Mouse (Mus musculus) G1E (cell line): ENCODE measurements at regions not wholly inside any gene's neighbourhood (a gene's known extent, or its start where the extent isn't known, plus 50 kb on each side); places are given as distances from the start of the nearest gene placed in this dataset.
A peak's percentile ranks its signal among the peaks of the same experiment; 100 is the strongest.

Source experiments
- ATAC-seq: 2 replicates; pipeline ENCODE4 v1.8.0; 2016; ENCODE audit warnings: mild to moderate bottlenecking; ENCODE audit not compliant: insufficient number of reproducible peaks, poor library complexity, low FRiP score, severe bottlenecking; ENCODE audit errors: extremely low read depth
- DNase-seq: peaks from one replicate; pipeline ENCODE4 v3.0.0; 2012; ENCODE audit warnings: low spot score
- H3K27me3 ChIP-seq: 2 replicates; pipeline ENCODE4 v1.6.1; 2012; ENCODE audit warnings: mild to moderate bottlenecking, low read length, inconsistent platforms; ENCODE audit not compliant: insufficient read depth
- H3K36me3 ChIP-seq: replicated peaks from 2 replicates; pipeline ENCODE3; 2012; ENCODE audit warnings: mild to moderate bottlenecking, inconsistent platforms
- H3K4me1 ChIP-seq: 2 replicates; pipeline ENCODE4 v1.6.1; 2012; ENCODE audit warnings: low read depth, low read length, inconsistent platforms, mixed read lengths; ENCODE audit not compliant: insufficient read depth
- H3K4me3 ChIP-seq: 2 replicates; pipeline ENCODE4 v1.5.1; 2012; ENCODE audit warnings: low read depth, mild to moderate bottlenecking, inconsistent platforms, low read length, moderate library complexity, mixed read lengths
- H3K9me3 ChIP-seq: replicated peaks from 2 replicates; pipeline ENCODE4 v1.6.1; 2012; ENCODE audit warnings: inconsistent platforms
- CTCF ChIP-seq: IDR thresholded peaks from 2 replicates; pipeline ENCODE4 v1.5.1; 2012; ENCODE audit warnings: low read depth, low read length, inconsistent platforms, mixed read lengths
- GATA1 ChIP-seq: IDR thresholded peaks from 2 replicates; pipeline ENCODE4 v1.6.1; 2012; ENCODE audit warnings: borderline replicate concordance, low read length, inconsistent platforms, mixed read lengths
- GATA2 ChIP-seq: IDR thresholded peaks from 2 replicates; pipeline ENCODE4 v1.6.1; 2012; ENCODE audit warnings: low read depth, low read length, inconsistent platforms, borderline replicate concordance
- POLR2AphosphoS5 ChIP-seq: IDR thresholded peaks from 2 replicates; pipeline ENCODE4 v1.6.1; 2012; ENCODE audit warnings: low read depth, low read length, inconsistent platforms; ENCODE audit not compliant: insufficient replicate concordance
- TAL1 ChIP-seq: conservative IDR thresholded peaks from 2 replicates; pipeline ENCODE4 v1.6.1; 2012; ENCODE audit warnings: low read depth, low read length, inconsistent platforms, mixed read lengths

- TF ChIP-seq GATA1 = no peak
- no peak for TF ChIP-seq TAL1
- no peak for TF ChIP-seq GATA2
- no peak for TF ChIP-seq CTCF
- TF ChIP-seq POLR2AphosphoS5 = no peak
- DNase-seq = no peak
- ATAC-seq = no peak
- no peak overlapping the region for H3K4me3 ChIP-seq
- H3K36me3 ChIP-seq = no peaks in the 10 kb centered on the region
- peaks cover 86% of the 10 kb centered on the region for H3K9me3 ChIP-seq
- H3K27me3 ChIP-seq = no peaks in the 10 kb centered on the region
- no peaks in the 10 kb centered on the region for H3K4me1 ChIP-seq
Observed at GRCm38 (mm10) chr4:153567329-153567973, 84.8 kb upstream of the Ajap1 start.

GRCm38 (mm10) chr4:153573180-153573769 lies 90.7 kb upstream of the Ajap1 start:
- ATAC-seq (no peak), DNase-seq (no peak)
- Histone ChIP-seq H3K4me3 (0 out of 2 replicates have a peak overlapping the region, but pooled peaks have one; percentile 16), H3K9me3 (peaks cover 82% of the 10 kb centered on the region), H3K27me3 (no peaks in the 10 kb centered on the region; the same call in 1 of the 2 replicates), H3K36me3 (no peaks in the 10 kb centered on the region), H3K4me1 (no peaks in the 10 kb centered on the region)
- no peak for TF ChIP-seq POLR2AphosphoS5
- TF ChIP-seq CTCF = no peak
- no peak for TF ChIP-seq TAL1

DNA sequence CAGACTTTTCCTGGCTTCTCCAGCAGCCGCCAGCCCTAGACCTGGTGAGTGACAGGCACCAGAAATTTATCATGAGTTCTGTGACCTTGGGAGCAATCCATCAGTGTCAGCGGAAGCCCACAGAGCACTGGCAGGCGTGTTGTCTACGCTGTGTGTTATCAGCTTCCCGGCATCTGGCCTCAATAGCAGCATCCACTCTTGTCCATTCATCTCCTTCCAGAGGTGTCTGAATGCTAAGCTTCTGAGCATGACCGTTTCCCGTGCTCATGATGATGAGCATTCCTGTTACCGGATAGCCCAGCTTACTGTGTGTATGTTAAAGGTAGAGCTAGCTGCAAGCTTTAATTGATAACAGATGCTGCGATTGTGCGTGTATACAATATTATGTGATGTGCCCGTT lies 110.7 kb upstream of the Ajap1 start:
- Histone ChIP-seq H3K4me1 (no peaks in the 10 kb centered on the region), H3K9me3 (peaks cover 98% of the 10 kb centered on the region), H3K4me3 (no peak overlapping the region), H3K36me3 (no peaks in the 10 kb centered on the region), H3K27me3 (no peaks in the 10 kb centered on the region)
- no peak for ATAC-seq
- TF ChIP-seq POLR2AphosphoS5 (no peak), GATA2 (no peak), TAL1 (no peak), CTCF (no peak), GATA1 (no peak)
- no peak for DNase-seq

DNA sequence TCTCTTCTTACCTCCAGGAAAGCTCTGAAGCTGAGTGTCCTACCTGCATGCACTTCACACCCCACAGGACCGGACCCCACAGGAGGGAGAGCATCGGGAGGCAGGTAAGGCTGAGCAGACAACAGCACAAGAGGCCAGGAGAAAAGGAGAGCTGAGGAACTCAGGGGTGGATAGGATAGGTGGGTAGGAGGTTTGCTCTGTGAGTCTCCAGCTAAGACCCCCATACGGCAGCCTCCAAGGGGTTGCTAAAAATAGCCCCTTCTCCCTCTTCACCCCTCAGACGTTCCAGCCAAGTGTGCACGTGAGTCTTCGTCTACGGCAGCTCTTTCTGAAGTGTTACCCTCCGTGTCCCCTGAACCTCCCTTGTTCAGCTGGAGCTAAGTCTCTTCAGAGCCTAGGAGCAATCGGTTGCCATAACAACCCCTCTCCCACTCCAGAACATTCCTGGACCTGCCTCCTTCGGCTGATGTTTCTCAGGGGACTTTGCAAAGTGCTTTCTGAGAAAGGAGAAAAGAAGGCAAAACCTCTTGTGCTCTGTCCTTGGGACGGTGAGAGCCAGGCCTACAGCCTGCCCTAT lies 117.3 kb upstream of the Ajap1 start:
- Histone ChIP-seq H3K4me3 (no peak overlapping the region), H3K4me1 (no peaks in the 10 kb centered on the region), H3K36me3 (no peaks in the 10 kb centered on the region), H3K9me3 (peaks cover 99% of the 10 kb centered on the region), H3K27me3 (no peaks in the 10 kb centered on the region)
- DNase-seq = no peak
- ATAC-seq = no peak
- TF ChIP-seq POLR2AphosphoS5 = no peak

- TF ChIP-seq POLR2AphosphoS5 (no peak), TAL1 (no peak), GATA1 (no peak)
- ATAC-seq (no peak), DNase-seq (no peak)
- Histone ChIP-seq H3K27me3 (no peaks in the 10 kb centered on the region), H3K4me3 (no peak overlapping the region), H3K4me1 (no peaks in the 10 kb centered on the region), H3K36me3 (no peaks in the 10 kb centered on the region), H3K9me3 (peaks cover 97% of the 10 kb centered on the region)
Observed at GRCm38 (mm10) chr4:153602496-153602895, 119.9 kb upstream of the Ajap1 start.

- TF ChIP-seq CTCF (no peak), GATA2 (no peak), TAL1 (no peak), POLR2AphosphoS5 (no peak), GATA1 (no peak)
- no peaks in the 10 kb centered on the region for H3K36me3 ChIP-seq
- H3K27me3 ChIP-seq = no peaks in the 10 kb centered on the region
- no peak for ATAC-seq
- no peak overlapping the region for H3K4me3 ChIP-seq
- no peak for DNase-seq
- H3K9me3 ChIP-seq = peaks cover 95% of the 10 kb centered on the region
- no peaks in the 10 kb centered on the region for H3K4me1 ChIP-seq
Observed at GRCm38 (mm10) chr4:153603056-153603840, 120.6 kb upstream of the Ajap1 start.
